Mouse (Mus musculus) heart, embryonic 11.5 days (tissue): Measurements from ENCODE around the gene Ptpn4. TPM values are rescaled to one million over a fixed set of nuclear protein-coding genes. Genes with fewer than 3 reads are reported as not detected.

ENCODE experiments used
- ATAC-seq: fragments of 200-750 bp; cut with Nextera tagmentation; replicated peaks from 2 replicates; pipeline ENCODE4 v1.8.0; 2017; ENCODE audit warnings: moderate library complexity; ENCODE audit not compliant: insufficient number of reproducible peaks, low FRiP score, low TSS enrichment
- H3K27ac ChIP-seq: fragments of 300-500 bp; sonication (generic); 2 replicates; pipeline ENCODE4 v1.5.1; 2014; ENCODE audit warnings: mild to moderate bottlenecking, low read depth, low read length
- H3K27me3 ChIP-seq: fragments of 300-500 bp; sonication (generic); 2 replicates; pipeline ENCODE4 v1.6.1; 2014; ENCODE audit warnings: mild to moderate bottlenecking, low read length, mixed read lengths; ENCODE audit not compliant: control insufficient read depth, insufficient read depth
- H3K36me3 ChIP-seq: fragments of 300-500 bp; sonication (generic); 2 replicates; pipeline ENCODE4 v1.6.1; 2014; ENCODE audit warnings: mild to moderate bottlenecking, low read length, moderate library complexity, mixed read lengths; ENCODE audit not compliant: control insufficient read depth, insufficient read depth
- H3K4me1 ChIP-seq: fragments of 300-500 bp; sonication (generic); 2 replicates; pipeline ENCODE4 v1.6.1; 2014; ENCODE audit warnings: low read length; ENCODE audit not compliant: control insufficient read depth, insufficient read depth
- H3K4me2 ChIP-seq: fragments of 300-500 bp; sonication (generic); 2 replicates; pipeline ENCODE4 v1.6.1; 2014; ENCODE audit warnings: mild to moderate bottlenecking, moderate library complexity
- H3K4me3 ChIP-seq: fragments of 300-500 bp; sonication (generic); 2 replicates; pipeline ENCODE4 v1.5.1; 2014; ENCODE audit warnings: low read depth, low read length
- H3K9ac ChIP-seq: fragments of 300-500 bp; sonication (generic); 2 replicates; pipeline ENCODE4 v1.6.1; 2014; ENCODE audit warnings: mild to moderate bottlenecking, low read depth, low read length, moderate library complexity
- H3K9me3 ChIP-seq: fragments of 300-500 bp; sonication (generic); replicated peaks from 2 replicates; pipeline ENCODE4 v1.6.1; 2016; ENCODE audit warnings: low read length; ENCODE audit not compliant: control insufficient read depth
- WGBS: fragments of 180-500 bp; shearing (Covaris S2); extraction: QIAGEN DNeasy Blood & Tissue Kit; methylation state at CpG from one replicate; pipeline ENCODE4 v1.1.7; 2014; ENCODE audit not compliant: insufficient replicate concordance; 5-methylcytosine and 5-hydroxymethylcytosine counted together
- polyA plus RNA-seq: library from polyadenylated mRNA; unstranded; fragments of >200 nt; fragmentation: Nextera tagmentation; extraction: Ambion mirVana; gene quantifications from 2 replicates; pipeline ENCODE4 v1.2.1, GENCODE M21; 2014

Ptpn4 gene
- polyA plus RNA-seq, 1 experiment from 2014 or later, result 5.9 TPM

- Histone ChIP-seq H3K27ac (no peak overlapping the region), H3K4me3 (no peak overlapping the region), H3K27me3 (no peaks in the 10 kb centered on the region), H3K36me3 (no peaks in the 10 kb centered on the region), H3K9ac (no peak overlapping the region), H3K4me2 (no peak overlapping the region), H3K4me1 (no peaks in the 10 kb centered on the region), H3K9me3 (no peaks in the 10 kb centered on the region)
- ATAC-seq, result no peak
- 66% methylated on average over 7 of the region's 7 CpGs for WGBS
Observed at GRCm38 (mm10) chr1:119863507-119864296, 26.3 kb upstream of the Ptpn4 start.

DNA sequence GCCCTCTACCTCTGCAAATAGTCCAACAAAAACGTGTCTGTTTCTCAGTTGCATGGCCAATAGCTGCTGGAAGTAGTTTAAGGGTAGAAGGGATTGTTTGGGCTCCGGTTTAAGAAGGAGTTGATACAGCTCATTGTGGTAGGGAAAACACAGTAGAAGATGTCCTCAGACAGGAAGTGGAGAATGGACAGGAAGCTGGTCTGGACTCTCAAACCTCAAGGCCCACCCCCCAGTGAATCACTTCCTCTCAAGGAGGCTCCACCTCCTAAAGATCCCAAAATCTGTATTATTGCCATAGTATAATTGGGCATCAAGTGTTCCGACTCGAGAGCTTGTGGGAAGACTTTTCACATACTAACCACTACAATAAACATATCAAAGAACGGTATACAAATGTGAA is 22.2 kb upstream of the Ptpn4 start:
- no peak for ATAC-seq
- Histone ChIP-seq H3K9ac (no peak overlapping the region), H3K4me3 (no peak overlapping the region), H3K27ac (no peak overlapping the region), H3K36me3 (no peaks in the 10 kb centered on the region), H3K4me2 (no peak overlapping the region), H3K4me1 (no peaks in the 10 kb centered on the region), H3K9me3 (no peaks in the 10 kb centered on the region; the same call in 1 of the 2 replicates), H3K27me3 (no peaks in the 10 kb centered on the region)
- WGBS, result 83% methylated on average over 5 of the region's 5 CpGs

DNA sequence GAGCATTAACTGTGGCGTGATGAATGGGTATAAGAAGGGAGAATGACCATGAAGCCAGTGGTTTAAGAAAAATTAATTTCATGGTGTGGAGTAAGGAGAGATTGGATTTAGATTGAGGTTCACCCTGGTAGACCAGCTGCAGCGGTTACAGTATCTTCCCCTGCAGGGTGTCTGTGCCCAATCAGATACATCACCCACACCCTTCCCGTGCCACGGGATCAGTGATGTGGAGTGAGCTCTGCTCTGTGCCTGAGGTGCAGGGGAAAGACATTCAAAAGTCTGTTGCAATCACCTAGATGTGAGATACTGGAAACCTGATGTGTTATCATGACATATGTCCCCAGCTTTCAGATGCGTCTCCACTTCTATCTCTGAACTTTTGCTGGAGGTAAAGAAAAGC is 15.6 kb upstream of the Ptpn4 start:
- ATAC-seq, result no peak
- Histone ChIP-seq H3K4me1 (no peaks in the 10 kb centered on the region), H3K4me3 (no peak overlapping the region), H3K27ac (no peak overlapping the region), H3K9me3 (no peaks in the 10 kb centered on the region; the same call in 1 of the 2 replicates), H3K27me3 (no peaks in the 10 kb centered on the region), H3K4me2 (no peak overlapping the region), H3K36me3 (no peaks in the 10 kb centered on the region), H3K9ac (no peak overlapping the region)
- 76% methylated on average over 5 of the region's 5 CpGs for WGBS

- no peak overlapping the region for H3K4me3 ChIP-seq
- H3K9me3 ChIP-seq, result no peaks in the 10 kb centered on the region; the same call in 1 of the 2 replicates
- no peaks in the 10 kb centered on the region for H3K36me3 ChIP-seq
- H3K27me3 ChIP-seq, result no peaks in the 10 kb centered on the region
- no peak overlapping the region for H3K27ac ChIP-seq
- H3K9ac ChIP-seq, result no peak overlapping the region
- 76% methylated on average over 4 of the region's 4 CpGs for WGBS
- H3K4me2 ChIP-seq, result no peak overlapping the region
- H3K4me1 ChIP-seq, result no peaks in the 10 kb centered on the region
- no peak for ATAC-seq
Observed at GRCm38 (mm10) chr1:119852339-119852738, 14.9 kb upstream of the Ptpn4 start.

DNA sequence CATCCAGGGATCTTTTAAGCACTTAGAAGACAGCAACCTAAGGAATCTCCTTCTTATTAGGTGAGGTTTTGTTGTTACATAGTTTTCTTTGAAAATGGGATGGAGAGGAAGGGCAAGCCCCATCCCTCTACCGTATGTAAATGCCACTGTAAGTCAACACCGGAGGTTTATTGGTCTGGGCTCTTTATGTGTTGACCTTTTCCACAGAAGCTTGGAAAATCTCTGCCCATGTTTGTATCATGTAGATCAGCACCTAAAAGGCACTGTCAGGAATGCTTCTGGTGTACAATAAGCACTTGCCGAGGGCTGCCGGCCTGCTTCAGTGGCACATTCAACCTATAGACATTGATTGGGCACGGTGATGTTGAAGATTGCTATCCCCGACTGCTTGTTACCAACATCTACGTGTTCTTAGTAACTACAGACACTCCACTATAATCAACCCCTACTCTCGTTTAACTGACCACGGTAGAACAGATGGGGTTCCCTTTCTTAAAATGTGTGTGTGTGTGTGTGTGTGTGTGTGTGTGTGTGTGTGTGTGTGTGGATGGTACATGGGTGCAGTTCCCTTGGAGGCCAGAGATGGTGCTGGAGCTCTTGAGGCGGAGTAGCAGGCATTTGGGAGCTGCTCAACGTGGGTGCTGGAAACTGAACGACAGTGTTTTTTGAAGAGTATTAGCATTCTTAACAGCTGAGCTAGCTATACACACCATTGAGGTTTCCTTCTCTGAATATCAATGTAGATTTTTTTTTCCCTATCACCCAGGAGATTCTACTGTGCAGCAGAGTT is 11.9 kb upstream of the Ptpn4 start:
- Histone ChIP-seq H3K27ac (no peak overlapping the region), H3K4me3 (no peak overlapping the region), H3K4me2 (no peak overlapping the region), H3K9ac (no peak overlapping the region), H3K9me3 (no peaks in the 10 kb centered on the region), H3K27me3 (no peaks in the 10 kb centered on the region), H3K36me3 (no peaks in the 10 kb centered on the region), H3K4me1 (no peaks in the 10 kb centered on the region)
- no peak for ATAC-seq
- WGBS, result 87% methylated on average over 12 of the region's 12 CpGs

DNA sequence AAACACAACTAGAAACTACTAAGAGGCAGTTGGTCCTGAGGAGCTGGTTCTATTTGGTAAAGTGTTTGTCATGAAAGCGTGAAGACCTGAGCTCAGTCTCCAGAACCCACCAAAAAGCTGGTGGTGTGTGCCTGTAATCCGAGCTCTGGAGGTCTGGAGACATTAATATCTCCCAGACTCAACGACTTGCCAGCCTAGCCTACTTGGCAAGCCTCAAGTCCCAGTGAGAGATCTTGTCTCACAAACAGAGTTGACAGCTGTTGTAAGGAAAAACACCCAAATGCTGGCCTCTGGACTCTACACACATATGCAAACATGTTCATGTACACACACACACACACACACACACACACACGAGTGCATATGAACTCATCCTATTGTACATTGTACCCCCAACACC is 7.9 kb upstream of the Ptpn4 start:
- Histone ChIP-seq H3K27me3 (no peaks in the 10 kb centered on the region), H3K9ac (no peak overlapping the region), H3K36me3 (no peaks in the 10 kb centered on the region), H3K4me2 (no peak overlapping the region), H3K4me1 (no peaks in the 10 kb centered on the region), H3K4me3 (no peak overlapping the region), H3K9me3 (no peaks in the 10 kb centered on the region), H3K27ac (no peak overlapping the region)
- no peak for ATAC-seq
- 58% methylated on average over 4 of the region's 4 CpGs for WGBS

GRCm38 (mm10) chr1:119843121-119843520 is 5.7 kb upstream of the Ptpn4 start:
- no peak overlapping the region for H3K4me2 ChIP-seq
- H3K9me3 ChIP-seq, result no peaks in the 10 kb centered on the region
- H3K36me3 ChIP-seq, result no peaks in the 10 kb centered on the region
- ATAC-seq, result no peak
- H3K4me3 ChIP-seq, result no peak overlapping the region
- WGBS, result 77% methylated on average over 3 of the region's 3 CpGs
- no peaks in the 10 kb centered on the region for H3K27me3 ChIP-seq
- no peaks in the 10 kb centered on the region for H3K4me1 ChIP-seq
- H3K9ac ChIP-seq, result no peak overlapping the region
- H3K27ac ChIP-seq, result no peak overlapping the region

GRCm38 (mm10) chr1:119838241-119838640 is 828 bp upstream of the Ptpn4 start:
- H3K36me3 ChIP-seq, result no peaks in the 10 kb centered on the region
- no peaks in the 10 kb centered on the region for H3K9me3 ChIP-seq
- H3K4me3 ChIP-seq, result no peak overlapping the region
- peaks cover 8% of the 10 kb centered on the region for H3K4me1 ChIP-seq
- no peak for ATAC-seq
- 42% methylated on average over 3 of the region's 3 CpGs for WGBS
- H3K9ac ChIP-seq, result no peak overlapping the region
- H3K4me2 ChIP-seq, result no peak overlapping the region
- H3K27me3 ChIP-seq, result no peaks in the 10 kb centered on the region
- H3K27ac ChIP-seq, result no peak overlapping the region
